ENCODE assay signal across 9 mouse cellular contexts in the genomic region with DNA sequence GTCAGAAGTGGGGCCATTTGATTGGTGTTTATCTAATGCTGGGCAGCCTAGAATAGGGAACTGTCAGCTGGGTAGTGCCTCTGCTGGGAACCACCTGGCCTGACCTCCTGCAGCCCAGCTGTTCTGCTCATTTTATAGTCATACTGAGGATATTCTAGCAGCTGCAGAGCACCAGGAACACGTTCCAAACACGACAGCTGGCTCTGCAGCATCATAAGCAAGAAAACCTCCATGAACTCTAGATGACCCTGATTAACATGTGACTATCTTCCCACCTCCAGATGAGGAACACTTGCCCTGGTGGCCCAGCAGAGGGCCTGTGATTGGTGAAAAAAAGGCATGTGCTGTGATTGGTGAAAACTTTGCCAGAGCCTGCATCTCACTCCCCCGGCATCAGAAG.
DNase-seq lines count a peak whose midpoint lies in the region; ATAC-seq lines count a peak whose summit lies in the region.
"Had no signal": no experiment of that assay in that cellular context is flagged by ENCODE, and none has a peak within 500 bp of the region (broad histone marks: within the 10 kb centered on the region; RNA-seq: fewer than 3 reads in every experiment).

No protein-coding gene starts in this region.

- DNase-seq in NIH3T3 (ENCODE audit: low read depth), result peak; percentile 2
- peak; percentile 26 for DNase-seq in embryo, embryonic 11.5 days (ENCODE audit: low read depth, low spot score)
- DNase-seq in kidney, adult 9 months, result peak; percentile 5
- peak; percentile 61 for DNase-seq in lung, postnatal 25 days (ENCODE audit: low spot score)
- DNase-seq in adrenal gland, adult 8-10 months, result no peak
- no peak for DNase-seq in thymus, postnatal 10 days (ENCODE audit: low spot score in 2 of 2)

- ATAC-seq in CD4-positive, CD25-positive, alpha-beta regulatory T cell, adult 4 months, result no peak
- ATAC-seq in granulocyte monocyte progenitor cell, adult 5-6 weeks (replicated peaks; ENCODE audit: poor library complexity, severe bottlenecking), result no peak
- ATAC-seq: Patski had no signal

Comparison
In these comparisons a context has a peak if more than half of its experiments do, and no peak if none do; other contexts are left out.
1. DNase-seq: peak in NIH3T3 (single experiment), embryo, embryonic 11.5 days (single experiment), kidney, adult 9 months (single experiment) and lung, postnatal 25 days (single experiment); none in adrenal gland, adult 8-10 months (single experiment) and thymus, postnatal 10 days (0 of 2).